In the genomic region with DNA sequence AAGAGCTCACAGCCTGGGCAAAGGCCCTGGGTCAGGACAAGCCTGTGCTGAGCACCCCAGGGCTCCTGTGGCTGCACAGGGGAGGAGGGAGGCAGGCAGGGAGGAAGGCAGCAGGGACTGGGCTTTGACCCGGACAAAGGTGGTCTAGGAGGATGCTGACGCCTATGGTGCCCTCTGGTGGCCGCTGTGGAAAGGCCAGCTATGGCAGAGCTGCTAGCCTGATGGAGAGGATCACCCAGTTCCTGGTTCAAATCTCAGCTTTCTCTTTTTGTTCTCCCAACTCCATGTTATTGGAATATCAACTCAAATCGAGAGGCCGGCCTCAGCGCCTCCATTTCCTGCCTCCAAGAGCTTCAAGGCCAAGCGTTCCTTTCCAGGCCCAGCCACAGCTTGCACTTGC, we compare ENCODE assay signal across 9 mouse cellular contexts. TPM values are rescaled to one million over a fixed set of nuclear protein-coding genes. Genes with fewer than 3 reads are reported as not detected.
DNase-seq lines count a peak whose midpoint lies in the region; ATAC-seq lines count a peak whose summit lies in the region.
"Had no signal": no experiment of that assay in that cellular context is flagged by ENCODE, and none has a peak within 500 bp of the region (broad histone marks: within the 10 kb centered on the region; RNA-seq: fewer than 3 reads in every experiment).

No protein-coding gene starts in this region.

- peak; percentile 57 for DNase-seq in cerebellum, adult 11 months
- no peak for DNase-seq in cerebellum, adult 8-10 months
- peak; percentile 69 for DNase-seq in ovary, postnatal 36 days (ENCODE audit: low spot score)
- DNase-seq in ovary, postnatal 10 days (ENCODE audit: low spot score): no peak
- peak; percentile 68 to 78 for DNase-seq in kidney, adult 8-10 months
- DNase-seq in layer of hippocampus, postnatal 36 days: no peak

- ATAC-seq in common myeloid progenitor, adult 5-6 weeks (replicated peaks; ENCODE audit: low read depth, poor library complexity, severe bottlenecking): peak; percentile 51
- ATAC-seq in monocyte, adult 5-6 weeks (replicated peaks; ENCODE audit: insufficient number of reproducible peaks, low FRiP score, low TSS enrichment, poor library complexity, severe bottlenecking): 0 out of 2 replicates have a peak, but pooled peaks have one; percentile 16
- ATAC-seq: Patski had no signal

RNA-seq across cellular contexts. Expression of gene Gna11, which starts 5.3 kb away (rescaled TPM):
- total RNA-seq in common myeloid progenitor, adult 5-6 weeks (2017): 5.0 and 5.7 TPM in 2 replicates
- 2.2 to 17.5 TPM (median 15.1 TPM) in 3 replicates for total RNA-seq in monocyte, adult 5-6 weeks (2017)
- 100 to 1,000 TPM; 113 to 117 TPM for total RNA-seq in layer of hippocampus, postnatal 36 days (2021)

RNA-seq across cellular contexts. Expression of gene Aes, which starts 9.0 kb away (rescaled TPM):
- 134 and 183 TPM in 2 replicates for total RNA-seq in common myeloid progenitor, adult 5-6 weeks (2017)
- 129 to 254 TPM (median 141 TPM) in 3 replicates for total RNA-seq in monocyte, adult 5-6 weeks (2017)
- 100 to 1,000 TPM; 667 to 720 TPM for total RNA-seq in layer of hippocampus, postnatal 36 days (2021)

RNA-seq across cellular contexts. Expression of gene Tle2, which starts 24.1 kb away (rescaled TPM):
- total RNA-seq in common myeloid progenitor, adult 5-6 weeks (2017): 1.5 and 3.3 TPM in 2 replicates
- 2.0 to 3.2 TPM (median 2.7 TPM) in 3 replicates for total RNA-seq in monocyte, adult 5-6 weeks (2017)
- 10 to 100 TPM; 33.2 to 33.9 TPM for total RNA-seq in layer of hippocampus, postnatal 36 days (2021)

RNA-seq across cellular contexts. Expression of gene Gna15, which starts 26.2 kb away (rescaled TPM):
- 30.6 and 39.1 TPM in 2 replicates for total RNA-seq in common myeloid progenitor, adult 5-6 weeks (2017)
- total RNA-seq in monocyte, adult 5-6 weeks (2017): 20.3 to 41.0 TPM (median 29.4 TPM) in 3 replicates
- 1 to 10 TPM; 3.0 to 3.4 TPM for total RNA-seq in layer of hippocampus, postnatal 36 days (2021)

RNA-seq across cellular contexts. Expression of gene S1pr4, which starts 50.3 kb away (rescaled TPM):
- 10.3 and 14.4 TPM in 2 replicates for total RNA-seq in common myeloid progenitor, adult 5-6 weeks (2017)
- 20.5 to 50.8 TPM (median 33.5 TPM) in 3 replicates for total RNA-seq in monocyte, adult 5-6 weeks (2017)
- total RNA-seq in layer of hippocampus, postnatal 36 days (2021): under 1 TPM; 0.40 to 0.65 TPM

Comparison
In these comparisons a context has a peak if more than half of its experiments do, and no peak if none do; other contexts are left out.
1. DNase-seq: peak in cerebellum, adult 11 months (single experiment), ovary, postnatal 36 days (single experiment) and kidney, adult 8-10 months (2 of 2); none in cerebellum, adult 8-10 months (single experiment), ovary, postnatal 10 days (single experiment) and layer of hippocampus, postnatal 36 days (0 of 2).